Mouse (Mus musculus) ZHBTc4 (cell line): ENCODE measurements around the gene Olfr1302.

Experiments used
- DNase-seq: peaks from one replicate; pipeline ENCODE4 v3.0.0-alpha.2; 2011; ENCODE audit warnings: low read depth, low spot score

Olfr1302 gene

GRCm38 (mm10) chr2:111777129-111777528 lies at the start of gene Olfr1302:
Gene Olfr1302 (plus strand): TSS chr2:111777429.
- DNase-seq = no peak

GRCm38 (mm10) chr2:111750706-111751105 lies 26.5 kb upstream of the Olfr1302 start, which contains the start of gene Olfr1301:
Gene Olfr1301 (plus strand): TSS chr2:111751006.
- DNase-seq = no peak

GRCm38 (mm10) chr2:111812936-111813335 lies 35.7 kb downstream of the Olfr1302 start:
- DNase-seq = no peak

GRCm38 (mm10) chr2:111820240-111820639 lies 43.0 kb downstream of the Olfr1302 start, which contains the start of gene Olfr1303:
Gene Olfr1303 (minus strand): TSS chr2:111820340.
- DNase-seq = no peak
